Mouse (Mus musculus) forebrain, postnatal 0 days (tissue): ENCODE data around the gene Mcpt4. TPM values are rescaled to one million over a fixed set of nuclear protein-coding genes. Genes with fewer than 3 reads are reported as not detected.
"Not testable (repeated sequence)": the region's sequence is repeated elsewhere in the genome, so short reads cannot be mapped to it uniquely, and the experiment has no call there.

Source experiments
- ATAC-seq: fragments of 200-750 bp; cut with Nextera tagmentation; 2 replicates; pipeline ENCODE4 v1.8.0; 2017; ENCODE audit warnings: mild to moderate bottlenecking, moderate library complexity
- DNase-seq: peaks from one replicate; pipeline ENCODE4 v3.0.0-alpha.2; 2015
- H3K27ac ChIP-seq: fragments of 300-500 bp; sonication (generic); 2 replicates; pipeline ENCODE4 v1.5.1; 2014; ENCODE audit warnings: low read depth, mild to moderate bottlenecking, antibody characterized with exemption, low read length, moderate library complexity, mixed read lengths
- H3K27me3 ChIP-seq: fragments of 300-500 bp; sonication (generic); 2 replicates; pipeline ENCODE4 v1.6.1; 2014; ENCODE audit warnings: mild to moderate bottlenecking, low read length, mixed read lengths; ENCODE audit not compliant: insufficient read depth
- H3K36me3 ChIP-seq: fragments of 300-500 bp; sonication (generic); 2 replicates; pipeline ENCODE4 v1.6.1; 2014; ENCODE audit warnings: mild to moderate bottlenecking, moderate library complexity; ENCODE audit not compliant: insufficient read depth
- H3K4me1 ChIP-seq: fragments of 300-500 bp; sonication (generic); 2 replicates; pipeline ENCODE4 v1.6.1; 2014; ENCODE audit warnings: antibody characterized with exemption; ENCODE audit not compliant: insufficient read depth
- H3K4me2 ChIP-seq: fragments of 300-500 bp; sonication (generic); 2 replicates; pipeline ENCODE4 v1.6.1; 2014; ENCODE audit warnings: low read depth, mild to moderate bottlenecking, moderate library complexity
- H3K4me3 ChIP-seq: fragments of 300-500 bp; sonication (generic); 2 replicates; pipeline ENCODE4 v1.5.1; 2014; ENCODE audit warnings: low read depth, low read length, mixed read lengths
- H3K9ac ChIP-seq: fragments of 300-500 bp; sonication (generic); 2 replicates; pipeline ENCODE4 v1.6.1; 2014; ENCODE audit warnings: mild to moderate bottlenecking
- H3K9me3 ChIP-seq: fragments of 300-500 bp; sonication (generic); 2 replicates; pipeline ENCODE4 v1.6.1; 2016; ENCODE audit warnings: low read length
- CTCF ChIP-seq: sonication (generic); IDR thresholded peaks from 2 replicates; pipeline ENCODE4 v1.5.1; 2016; ENCODE audit warnings: antibody characterized with exemption, control low read depth, low read depth
- WGBS: fragments of 180-500 bp; shearing (Covaris S2); extraction: QIAGEN DNeasy Blood & Tissue Kit; methylation state at CpG from one replicate; pipeline ENCODE4 v1.1.7; 2014; 5-methylcytosine and 5-hydroxymethylcytosine counted together
- polyA plus RNA-seq: library from polyadenylated mRNA; unstranded; fragments of >200 nt; fragmentation: Nextera tagmentation; extraction: Ambion mirVana; gene quantifications from 2 replicates; pipeline ENCODE4 v1.2.1, GENCODE M21; 2015
- total RNA-seq: library from RNA; depleted of rRNA; stranded (reverse); fragments of >200 nt; gene quantifications from 2 replicates; pipeline ENCODE4 v1.2.3, GENCODE M21; 2014; rRNA removed

Mcpt4 gene
- total RNA-seq (0.46 TPM in 1 of 2 replicates, not detected in the other), polyA plus RNA-seq (0.36 TPM in 1 of 2 replicates, not detected in the other)

GRCm38 (mm10) chr14:56062213-56062612, at the start of gene Mcpt4:
Gene Mcpt4, minus strand, starts transcription at chr14:56062313.
- not testable (repeated sequence) for H3K4me3 ChIP-seq, H3K36me3 ChIP-seq, DNase-seq, H3K4me2 ChIP-seq, H3K9ac ChIP-seq, H3K27me3 ChIP-seq, H3K9me3 ChIP-seq, H3K27ac ChIP-seq, ATAC-seq, H3K4me1 ChIP-seq
- WGBS: 85% methylated on average over 3 of the region's 3 CpGs

DNA sequence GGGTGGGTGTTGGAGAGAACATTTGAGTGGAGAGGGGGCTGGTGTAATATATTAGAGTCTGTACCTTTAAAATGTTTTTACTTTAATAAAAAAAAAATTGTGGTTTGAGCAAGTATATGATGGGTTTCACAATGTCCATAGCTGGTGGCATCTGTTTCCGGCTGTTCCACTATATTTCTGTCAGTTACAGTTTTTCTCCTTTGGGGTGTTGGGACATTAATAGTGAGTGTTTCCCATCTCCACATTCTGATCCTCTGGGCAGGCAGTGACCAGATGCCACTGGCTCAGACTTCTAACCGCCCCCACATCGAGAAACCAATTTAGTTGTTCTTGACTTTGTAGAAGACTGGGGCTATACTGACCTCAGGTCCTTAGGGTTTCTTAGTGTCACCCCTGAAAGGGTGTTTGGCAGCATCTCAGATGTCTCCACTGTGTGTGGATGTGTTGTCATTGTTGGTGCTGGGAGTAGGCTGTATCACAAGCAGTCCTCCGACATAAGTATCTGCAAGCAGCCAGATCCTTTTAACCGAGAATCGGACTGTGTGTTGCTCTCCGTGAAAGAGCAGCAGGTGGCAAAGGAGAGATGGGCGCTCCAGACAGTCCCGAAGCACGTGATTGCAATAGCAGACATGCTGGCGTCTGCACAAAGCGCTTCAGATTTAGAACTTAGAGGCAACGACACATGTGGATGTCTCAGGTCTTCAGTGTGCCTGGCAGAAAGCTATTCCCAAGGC, 43.5 kb upstream of the Mcpt4 start:
- Histone ChIP-seq H3K4me1 (no peaks in the 10 kb centered on the region), H3K27me3 (no peaks in the 10 kb centered on the region), H3K36me3 (no peaks in the 10 kb centered on the region), H3K9ac (no peak overlapping the region), H3K4me3 (no peak overlapping the region), H3K27ac (no peak overlapping the region), H3K4me2 (no peak overlapping the region), H3K9me3 (no peaks in the 10 kb centered on the region)
- 76% methylated on average over 13 of the region's 13 CpGs for WGBS
- DNase-seq: no peak
- ATAC-seq: no peak
- TF ChIP-seq CTCF: no peak

DNA sequence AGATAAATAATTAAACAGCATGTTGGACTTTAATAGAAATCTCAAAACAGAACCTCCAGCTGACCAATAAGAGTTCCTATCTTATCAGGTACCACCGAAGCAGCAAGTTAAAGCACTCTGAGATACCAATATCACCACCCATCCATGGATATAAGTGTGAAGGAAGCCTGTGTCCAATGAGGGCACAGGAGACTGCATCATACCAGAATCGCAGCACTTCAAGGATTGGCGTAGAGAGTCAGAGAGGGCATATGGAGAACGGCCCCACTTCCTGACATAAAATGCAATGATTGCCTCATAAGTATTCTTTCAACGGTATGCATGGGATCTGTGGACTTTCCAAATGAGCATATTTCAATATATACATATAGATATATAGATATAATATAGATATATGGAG, 42.9 kb upstream of the Mcpt4 start:
- 92% methylated on average over 5 of the region's 5 CpGs for WGBS
- H3K27me3 ChIP-seq: no peaks in the 10 kb centered on the region
- ATAC-seq (no peak), DNase-seq (no peak)
- H3K4me1 ChIP-seq: no peaks in the 10 kb centered on the region
- H3K9me3 ChIP-seq: no peaks in the 10 kb centered on the region
- no peaks in the 10 kb centered on the region for H3K36me3 ChIP-seq
- H3K4me2 ChIP-seq: no peak overlapping the region
- H3K9ac ChIP-seq: no peak overlapping the region
- no peak overlapping the region for H3K27ac ChIP-seq
- TF ChIP-seq CTCF: no peak
- no peak overlapping the region for H3K4me3 ChIP-seq

DNA sequence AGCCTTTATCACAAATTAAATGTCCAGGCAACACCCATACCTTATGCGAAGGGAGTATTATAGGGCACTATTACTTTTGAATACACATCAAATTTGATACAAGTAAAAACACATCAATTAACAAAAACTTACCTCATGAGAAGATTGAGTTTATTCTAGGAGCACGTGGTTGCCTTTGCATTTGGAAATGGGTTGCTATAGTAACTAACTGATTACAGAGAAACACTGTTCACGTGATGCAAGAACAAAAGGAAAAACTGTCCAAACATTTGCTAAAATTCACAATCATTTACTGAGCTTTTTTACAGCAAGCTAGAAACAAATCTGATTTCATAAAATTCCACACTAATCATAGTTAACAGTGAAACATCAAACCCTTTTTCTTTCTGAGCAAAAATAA, 41.3 kb upstream of the Mcpt4 start:
- no peak overlapping the region for H3K4me2 ChIP-seq
- DNase-seq (peak; percentile 43), ATAC-seq (peak; percentile 81; the same call in 1 of the 2 replicates)
- H3K9me3 ChIP-seq: no peaks in the 10 kb centered on the region
- no peak for TF ChIP-seq CTCF
- WGBS: 39% methylated on average over 3 of the region's 3 CpGs
- H3K9ac ChIP-seq: no peak overlapping the region
- no peaks in the 10 kb centered on the region for H3K4me1 ChIP-seq
- no peak overlapping the region for H3K27ac ChIP-seq
- H3K4me3 ChIP-seq: no peak overlapping the region
- H3K27me3 ChIP-seq: no peaks in the 10 kb centered on the region
- no peaks in the 10 kb centered on the region for H3K36me3 ChIP-seq

- no peak for TF ChIP-seq CTCF
- ATAC-seq: no peak
- 82% methylated on average over 10 of the region's 10 CpGs for WGBS
Measured at GRCm38 (mm10) chr14:56102386-56102785, 40.3 kb upstream of the Mcpt4 start, which contains the start of gene Ctsg. Gene Ctsg, minus strand, starts transcription at chr14:56102574.

DNA sequence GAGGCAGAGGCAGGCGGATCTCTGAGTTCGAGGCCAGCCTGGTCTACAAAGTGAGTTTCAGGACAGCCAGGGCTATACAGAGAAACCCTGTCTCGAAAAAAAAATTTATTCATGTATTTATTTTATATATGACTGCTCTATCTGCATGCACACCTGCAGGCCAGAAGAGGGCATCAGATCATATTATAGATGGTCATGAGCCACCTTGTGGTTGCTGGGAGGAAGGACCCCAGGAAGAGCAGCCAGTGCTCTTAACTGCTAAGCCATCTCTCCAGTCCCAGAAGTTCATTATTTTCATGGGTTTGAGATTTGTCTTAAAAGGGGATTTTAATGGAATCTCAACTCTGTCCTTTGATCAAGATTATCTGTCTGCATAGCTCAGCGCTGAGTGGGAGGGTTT, 36.8 kb upstream of the Mcpt4 start:
- no peaks in the 10 kb centered on the region for H3K36me3 ChIP-seq
- no peak overlapping the region for H3K27ac ChIP-seq
- TF ChIP-seq CTCF: peak; percentile 57; the same call in 1 of the 2 replicates
- no peaks in the 10 kb centered on the region for H3K4me1 ChIP-seq
- H3K4me3 ChIP-seq: no peak overlapping the region
- H3K9ac ChIP-seq: no peak overlapping the region
- no peaks in the 10 kb centered on the region for H3K27me3 ChIP-seq
- no peak for DNase-seq
- H3K4me2 ChIP-seq: no peak overlapping the region
- ATAC-seq: no peak; the same call in 1 of the 2 replicates
- 88% methylated on average over 4 of the region's 4 CpGs for WGBS
- no peaks in the 10 kb centered on the region for H3K9me3 ChIP-seq

More at GRCm38 (mm10) chr14:56102386-56102785, 40.3 kb upstream of the Mcpt4 start, which contains the start of gene Ctsg:
- H3K27ac ChIP-seq: no peak within 1 kb of the TSS
- H3K36me3 ChIP-seq: no peaks in the 10 kb centered on the region
- no peaks in the 10 kb centered on the region for H3K4me1 ChIP-seq
- H3K4me2 ChIP-seq: no peak within 1 kb of the TSS
- no peak within 1 kb of the TSS for H3K9ac ChIP-seq
- DNase-seq: no peak
- no peak within 1 kb of the TSS for H3K4me3 ChIP-seq
- no peaks in the 10 kb centered on the region for H3K27me3 ChIP-seq
- H3K9me3 ChIP-seq: no peaks in the 10 kb centered on the region

GRCm38 (mm10) chr14:56097597-56097996, 35.5 kb upstream of the Mcpt4 start:
- no peak for ATAC-seq
- Histone ChIP-seq H3K4me1 (no peaks in the 10 kb centered on the region), H3K4me2 (no peak overlapping the region), H3K9ac (no peak overlapping the region), H3K36me3 (no peaks in the 10 kb centered on the region), H3K27me3 (no peaks in the 10 kb centered on the region), H3K4me3 (no peak overlapping the region), H3K27ac (no peak overlapping the region), H3K9me3 (no peaks in the 10 kb centered on the region)
- WGBS: 85% methylated on average over 1 of the region's 1 CpGs
- TF ChIP-seq CTCF: no peak
- no peak for DNase-seq
